Comparison of ENCODE assay signal across 10 mouse cellular contexts in the genomic region with DNA sequence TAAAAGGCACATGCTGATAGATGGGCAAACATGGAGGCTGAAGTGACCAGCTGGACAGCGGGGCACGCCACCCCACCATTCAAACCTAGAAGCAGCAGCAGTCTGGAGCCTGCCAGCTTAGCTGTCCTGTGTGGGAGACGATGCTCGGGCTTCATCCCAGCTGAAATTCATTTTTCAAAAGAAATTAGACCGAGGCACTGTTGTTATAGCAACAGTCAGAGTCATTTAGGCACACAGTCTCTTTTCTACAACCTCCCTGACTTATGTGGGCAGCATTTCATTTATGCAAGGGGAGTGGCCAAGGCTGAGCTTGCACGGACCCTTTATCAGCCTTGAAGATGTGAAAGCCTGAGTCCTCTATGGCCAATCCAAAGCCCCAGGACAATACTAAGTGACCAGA.
DNase-seq lines count a peak whose midpoint lies in the region; ATAC-seq and TF ChIP-seq lines count a peak whose summit lies in the region.
"Had no signal": no experiment of that assay in that cellular context is flagged by ENCODE, and none has a peak within 500 bp of the region (broad histone marks: within the 10 kb centered on the region; RNA-seq: fewer than 3 reads in every experiment).

No protein-coding gene starts in this region.

- no peak overlapping the region for H3K9ac ChIP-seq in forebrain, embryonic 12.5 days
- H3K9ac ChIP-seq in midbrain, embryonic 13.5 days (replicated peaks): peak overlapping the region; percentile 39; the same call in 1 of the 2 replicates
- H3K9ac ChIP-seq in stomach, postnatal 0 days (ENCODE audit: low read length): no peak overlapping the region
- H3K9ac ChIP-seq: liver, embryonic 14.5 days had no signal

- TF ChIP-seq EP300 in stomach, postnatal 0 days (optimal IDR thresholded peaks at IDR 0.05): no peak

- WGBS in forebrain, embryonic 10.5 days: 80% methylated on average over 6 of the region's 6 CpGs
- 56% methylated on average over 6 of the region's 6 CpGs for WGBS in forebrain, embryonic 12.5 days
- WGBS in midbrain, embryonic 13.5 days: 38% methylated on average over 6 of the region's 6 CpGs
- 69% methylated on average over 6 of the region's 6 CpGs for WGBS in stomach, postnatal 0 days

- ATAC-seq in forebrain, embryonic 12.5 days (ENCODE audit: low FRiP score): no peak
- peak; percentile 70 for ATAC-seq in midbrain, embryonic 13.5 days
- no peak for ATAC-seq in stomach, postnatal 0 days (ENCODE audit: low FRiP score, low TSS enrichment)
- ATAC-seq in activated CD4-positive, CD25-positive, alpha-beta regulatory T cell, adult 4 months: no peak

- no peaks in the 10 kb centered on the region for H3K27me3 ChIP-seq in forebrain, embryonic 10.5 days (ENCODE audit: poor library complexity, severe bottlenecking)
- no peaks in the 10 kb centered on the region for H3K27me3 ChIP-seq in forebrain, embryonic 12.5 days
- H3K27me3 ChIP-seq in midbrain, embryonic 13.5 days: no peaks in the 10 kb centered on the region
- H3K27me3 ChIP-seq in stomach, postnatal 0 days (ENCODE audit: control insufficient read depth, insufficient read depth, low read length): no peaks in the 10 kb centered on the region

- no peaks in the 10 kb centered on the region for H3K9me3 ChIP-seq in forebrain, embryonic 10.5 days
- H3K9me3 ChIP-seq in forebrain, embryonic 12.5 days: no peaks in the 10 kb centered on the region
- H3K9me3 ChIP-seq in midbrain, embryonic 13.5 days: no peaks in the 10 kb centered on the region
- no peaks in the 10 kb centered on the region for H3K9me3 ChIP-seq in stomach, postnatal 0 days (ENCODE audit: control insufficient read depth, low read length)

- DNase-seq in forebrain, embryonic 10.5 days (ENCODE audit: extremely low spot score, low spot score): no peak
- peak; percentile 37 for DNase-seq in retina, postnatal 1 day
- no peak for DNase-seq in retina, embryonic 14.5 days (ENCODE audit: low spot score)
- no peak for DNase-seq in stomach, postnatal 0 days (ENCODE audit: low spot score)
- no peak for DNase-seq in MN1 (ENCODE audit: low spot score)
- DNase-seq: kidney, adult 2 months had no signal

- TF ChIP-seq CTCF in stomach, postnatal 0 days (IDR thresholded peaks at IDR 0.05; ENCODE audit: low read depth): no peak

- H3K27ac ChIP-seq in forebrain, embryonic 10.5 days: peak overlapping the region; percentile 51; the same call in 1 of the 2 replicates
- no peak overlapping the region for H3K27ac ChIP-seq in forebrain, embryonic 12.5 days
- H3K27ac ChIP-seq in midbrain, embryonic 13.5 days: peak overlapping the region; percentile 77
- H3K27ac ChIP-seq in stomach, postnatal 0 days (replicated peaks): 0 out of 2 replicates have a peak overlapping the region, but pooled peaks have one; percentile 2
- H3K27ac ChIP-seq: liver, embryonic 14.5 days had no signal

- H3K36me3 ChIP-seq in forebrain, embryonic 10.5 days (replicated peaks): no peaks in the 10 kb centered on the region
- H3K36me3 ChIP-seq in forebrain, embryonic 12.5 days (replicated peaks): no peaks in the 10 kb centered on the region
- no peaks in the 10 kb centered on the region for H3K36me3 ChIP-seq in midbrain, embryonic 13.5 days
- H3K36me3 ChIP-seq in stomach, postnatal 0 days (ENCODE audit: control insufficient read depth, insufficient read depth, low read length): no peaks in the 10 kb centered on the region

- H3K4me1 ChIP-seq in forebrain, embryonic 10.5 days: peaks cover 52% of the 10 kb centered on the region
- H3K4me1 ChIP-seq in forebrain, embryonic 12.5 days: peaks cover 43% of the 10 kb centered on the region
- peaks cover 54% of the 10 kb centered on the region for H3K4me1 ChIP-seq in midbrain, embryonic 13.5 days (replicated peaks)
- H3K4me1 ChIP-seq in stomach, postnatal 0 days (replicated peaks; ENCODE audit: control insufficient read depth, insufficient read depth): peaks cover 7% of the 10 kb centered on the region

- no peak overlapping the region for H3K4me3 ChIP-seq in forebrain, embryonic 10.5 days
- no peak overlapping the region for H3K4me3 ChIP-seq in forebrain, embryonic 12.5 days (replicated peaks)
- no peak overlapping the region for H3K4me3 ChIP-seq in midbrain, embryonic 13.5 days (replicated peaks)
- no peak overlapping the region for H3K4me3 ChIP-seq in stomach, postnatal 0 days (ENCODE audit: low read depth, low read length)

- no peak overlapping the region for H3K4me2 ChIP-seq in forebrain, embryonic 12.5 days
- H3K4me2 ChIP-seq in midbrain, embryonic 13.5 days (replicated peaks): no peak overlapping the region; the same call in 1 of the 2 replicates
- no peak overlapping the region for H3K4me2 ChIP-seq in stomach, postnatal 0 days (replicated peaks; ENCODE audit: low read depth)
